Mouse (Mus musculus) embryonic facial prominence, embryonic 12.5 days (tissue): ENCODE measurements around the gene Gmip. TPM values are rescaled to one million over a fixed set of nuclear protein-coding genes. Genes with fewer than 3 reads are reported as not detected.
A peak's percentile ranks its signal among the peaks of the same experiment; 100 is the strongest.

Experiments used
- ATAC-seq: fragments of 200-750 bp; cut with Nextera tagmentation; 2 replicates; pipeline ENCODE4 v1.8.0; 2017; ENCODE audit not compliant: insufficient number of reproducible peaks, insufficient read depth, low FRiP score, low TSS enrichment
- H3K27ac ChIP-seq: fragments of 300-500 bp; sonication (generic); 2 replicates; pipeline ENCODE4 v1.5.1; 2016; ENCODE audit warnings: mild to moderate bottlenecking
- H3K27me3 ChIP-seq: fragments of 300-500 bp; sonication (generic); 2 replicates; pipeline ENCODE4 v1.6.1; 2016; ENCODE audit warnings: mild to moderate bottlenecking, moderate library complexity
- H3K36me3 ChIP-seq: fragments of 300-500 bp; sonication (generic); 2 replicates; pipeline ENCODE4 v1.6.1; 2016; ENCODE audit warnings: mild to moderate bottlenecking
- H3K4me1 ChIP-seq: fragments of 300-500 bp; sonication (generic); 2 replicates; pipeline ENCODE4 v1.6.1; 2016
- H3K4me2 ChIP-seq: fragments of 300-500 bp; sonication (generic); replicated peaks from 2 replicates; pipeline ENCODE4 v1.6.1; 2016; ENCODE audit warnings: mild to moderate bottlenecking, moderate library complexity
- H3K4me3 ChIP-seq: fragments of 300-500 bp; sonication (generic); 2 replicates; pipeline ENCODE4 v1.5.1; 2016; ENCODE audit warnings: mild to moderate bottlenecking
- H3K9ac ChIP-seq: fragments of 300-500 bp; sonication (generic); 2 replicates; pipeline ENCODE4 v1.6.1; 2016; ENCODE audit warnings: mild to moderate bottlenecking, moderate library complexity
- H3K9me3 ChIP-seq: fragments of 300-500 bp; sonication (generic); 2 replicates; pipeline ENCODE4 v1.6.1; 2016; ENCODE audit warnings: mild to moderate bottlenecking, moderate library complexity
- WGBS: fragments of 180-500 bp; shearing (Covaris S2); methylation state at CpG from one replicate; pipeline ENCODE4 v1.1.7; 2016; 5-methylcytosine and 5-hydroxymethylcytosine counted together
- polyA plus RNA-seq: library from polyadenylated mRNA; unstranded; fragments of >200 nt; fragmentation: Nextera tagmentation; extraction: Ambion mirVana; gene quantifications from 2 replicates; pipeline ENCODE4 v1.2.1, GENCODE M21; 2016

The Gmip gene
- polyA plus RNA-seq, 1 experiment from 2014 or later = 9.5 TPM

GRCm38 (mm10) chr8:69805086-69805485, 3.4 kb upstream of the Gmip start:
- no peaks in the 10 kb centered on the region for H3K9me3 ChIP-seq
- ATAC-seq = no peak
- no peak overlapping the region for H3K4me2 ChIP-seq
- no peak overlapping the region for H3K27ac ChIP-seq
- peaks cover 79% of the 10 kb centered on the region for H3K36me3 ChIP-seq
- H3K4me1 ChIP-seq = peaks cover 7% of the 10 kb centered on the region; the same call in 1 of the 2 replicates
- H3K27me3 ChIP-seq = no peaks in the 10 kb centered on the region
- no peak overlapping the region for H3K9ac ChIP-seq
- WGBS = 92% methylated on average over 10 of the region's 10 CpGs
- H3K4me3 ChIP-seq = no peak overlapping the region

- no peak overlapping the region for H3K4me3 ChIP-seq
- no peak overlapping the region for H3K27ac ChIP-seq
- H3K9ac ChIP-seq = no peak overlapping the region
- no peak overlapping the region for H3K4me2 ChIP-seq
- ATAC-seq = no peak
- no peaks in the 10 kb centered on the region for H3K27me3 ChIP-seq
- H3K4me1 ChIP-seq = peaks cover 7% of the 10 kb centered on the region; the same call in 1 of the 2 replicates
- 93% methylated on average over 9 of the region's 9 CpGs for WGBS
- H3K9me3 ChIP-seq = no peaks in the 10 kb centered on the region
- peaks cover 75% of the 10 kb centered on the region for H3K36me3 ChIP-seq
Observed at GRCm38 (mm10) chr8:69805491-69805890, 3.0 kb upstream of the Gmip start.

GRCm38 (mm10) chr8:69807236-69807635, 1.2 kb upstream of the Gmip start:
- peaks cover 62% of the 10 kb centered on the region for H3K36me3 ChIP-seq
- peaks cover 7% of the 10 kb centered on the region; the same call in 1 of the 2 replicates for H3K4me1 ChIP-seq
- WGBS = 95% methylated on average over 5 of the region's 5 CpGs
- no peak overlapping the region for H3K27ac ChIP-seq
- H3K4me2 ChIP-seq = no peak overlapping the region
- no peak overlapping the region for H3K4me3 ChIP-seq
- no peaks in the 10 kb centered on the region for H3K27me3 ChIP-seq
- no peak overlapping the region for H3K9ac ChIP-seq
- no peaks in the 10 kb centered on the region for H3K9me3 ChIP-seq
- ATAC-seq = no peak

GRCm38 (mm10) chr8:69808864-69809403, 455 bp downstream of the Gmip start:
- Histone ChIP-seq H3K4me3 (peak overlapping the region; percentile 50), H3K36me3 (peaks cover 51% of the 10 kb centered on the region), H3K4me2 (peak overlapping the region; percentile 91), H3K9me3 (no peaks in the 10 kb centered on the region), H3K27me3 (no peaks in the 10 kb centered on the region), H3K9ac (peak overlapping the region; percentile 44), H3K27ac (0 out of 2 replicates have a peak overlapping the region, but pooled peaks have one; percentile 37), H3K4me1 (peaks cover 7% of the 10 kb centered on the region; the same call in 1 of the 2 replicates)
- under 1% methylated on average over 23 of the region's 23 CpGs for WGBS
- 0 out of 2 replicates have a peak, but pooled peaks have one; percentile 19 for ATAC-seq

- Histone ChIP-seq H3K4me2 (peak overlapping the region; percentile 91), H3K9ac (no peak overlapping the region), H3K27me3 (no peaks in the 10 kb centered on the region), H3K36me3 (peaks cover 52% of the 10 kb centered on the region), H3K27ac (no peak overlapping the region), H3K4me3 (no peak overlapping the region), H3K4me1 (peaks cover 7% of the 10 kb centered on the region; the same call in 1 of the 2 replicates), H3K9me3 (no peaks in the 10 kb centered on the region)
- ATAC-seq = no peak
- WGBS = 60% methylated on average over 3 of the region's 3 CpGs
Observed at GRCm38 (mm10) chr8:69809820-69810219, 1.3 kb downstream of the Gmip start.

GRCm38 (mm10) chr8:69814881-69815280, 6.4 kb downstream of the Gmip start:
- H3K36me3 ChIP-seq = peaks cover 39% of the 10 kb centered on the region
- H3K4me2 ChIP-seq = no peak overlapping the region
- H3K9ac ChIP-seq = no peak overlapping the region
- no peaks in the 10 kb centered on the region for H3K9me3 ChIP-seq
- no peak overlapping the region for H3K4me3 ChIP-seq
- H3K27me3 ChIP-seq = no peaks in the 10 kb centered on the region
- ATAC-seq = no peak
- 71% methylated on average over 2 of the region's 2 CpGs for WGBS
- H3K4me1 ChIP-seq = no peaks in the 10 kb centered on the region
- H3K27ac ChIP-seq = no peak overlapping the region

- H3K4me3 ChIP-seq = no peak overlapping the region
- peaks cover 39% of the 10 kb centered on the region for H3K36me3 ChIP-seq
- WGBS = 94% methylated on average over 4 of the region's 4 CpGs
- H3K9ac ChIP-seq = no peak overlapping the region
- no peaks in the 10 kb centered on the region for H3K27me3 ChIP-seq
- H3K4me2 ChIP-seq = no peak overlapping the region
- H3K27ac ChIP-seq = no peak overlapping the region
- ATAC-seq = no peak
- no peaks in the 10 kb centered on the region for H3K4me1 ChIP-seq
- no peaks in the 10 kb centered on the region for H3K9me3 ChIP-seq
Observed at GRCm38 (mm10) chr8:69815396-69815795, 6.9 kb downstream of the Gmip start.

GRCm38 (mm10) chr8:69820466-69820865, 12.0 kb downstream of the Gmip start:
- 86% methylated on average over 9 of the region's 9 CpGs for WGBS
- no peak overlapping the region for H3K27ac ChIP-seq
- no peak overlapping the region for H3K4me3 ChIP-seq
- H3K9ac ChIP-seq = no peak overlapping the region
- H3K36me3 ChIP-seq = peaks cover 24% of the 10 kb centered on the region
- H3K27me3 ChIP-seq = no peaks in the 10 kb centered on the region
- peaks cover 24% of the 10 kb centered on the region for H3K4me1 ChIP-seq
- no peaks in the 10 kb centered on the region for H3K9me3 ChIP-seq
- ATAC-seq = no peak
- H3K4me2 ChIP-seq = no peak overlapping the region

- Histone ChIP-seq H3K9me3 (no peaks in the 10 kb centered on the region), H3K27ac (0 out of 2 replicates have a peak overlapping the region, but pooled peaks have one; percentile 77)
Observed at GRCm38 (mm10) chr8:69821971-69822385, 13.5 kb downstream of the Gmip start.

GRCm38 (mm10) chr8:69822386-69823191, 14.1 kb downstream of the Gmip start, which contains the start of gene Lpar2:
Gene Lpar2 (plus strand): TSS chr8:69822429.
- Histone ChIP-seq H3K4me1 (peaks cover 24% of the 10 kb centered on the region), H3K36me3 (peaks cover 22% of the 10 kb centered on the region), H3K9me3 (no peaks in the 10 kb centered on the region), H3K27me3 (no peaks in the 10 kb centered on the region), H3K9ac (peak within 1 kb of the TSS; percentile 68), H3K4me2 (peak within 1 kb of the TSS; percentile 79), H3K4me3 (peak within 1 kb of the TSS; percentile 64), H3K27ac (peak within 1 kb of the TSS; percentile 77)
- WGBS = under 1% methylated on average over 34 of the region's 35 CpGs
- peak; percentile 79 for ATAC-seq

More at GRCm38 (mm10) chr8:69821971-69822385, 13.5 kb downstream of the Gmip start:
- 2% methylated on average over 15 of the region's 22 CpGs for WGBS
- H3K36me3 ChIP-seq = peaks cover 25% of the 10 kb centered on the region
- peaks cover 24% of the 10 kb centered on the region for H3K4me1 ChIP-seq
- ATAC-seq = peak; percentile 44
- peak overlapping the region; percentile 68 for H3K9ac ChIP-seq
- peak overlapping the region; percentile 79 for H3K4me2 ChIP-seq
- H3K4me3 ChIP-seq = peak overlapping the region; percentile 64
- H3K27me3 ChIP-seq = no peaks in the 10 kb centered on the region

GRCm38 (mm10) chr8:69826371-69826770, 17.9 kb downstream of the Gmip start:
- no peak for ATAC-seq
- Histone ChIP-seq H3K4me2 (no peak overlapping the region), H3K27ac (no peak overlapping the region), H3K9ac (no peak overlapping the region), H3K27me3 (no peaks in the 10 kb centered on the region), H3K4me1 (peaks cover 24% of the 10 kb centered on the region), H3K9me3 (no peaks in the 10 kb centered on the region), H3K4me3 (no peak overlapping the region), H3K36me3 (peaks cover 32% of the 10 kb centered on the region; the same call in 1 of the 2 replicates)
- WGBS = 94% methylated on average over 12 of the region's 12 CpGs
